Mouse (Mus musculus): Measurements from ENCODE around the gene Slc25a51.

DNA sequence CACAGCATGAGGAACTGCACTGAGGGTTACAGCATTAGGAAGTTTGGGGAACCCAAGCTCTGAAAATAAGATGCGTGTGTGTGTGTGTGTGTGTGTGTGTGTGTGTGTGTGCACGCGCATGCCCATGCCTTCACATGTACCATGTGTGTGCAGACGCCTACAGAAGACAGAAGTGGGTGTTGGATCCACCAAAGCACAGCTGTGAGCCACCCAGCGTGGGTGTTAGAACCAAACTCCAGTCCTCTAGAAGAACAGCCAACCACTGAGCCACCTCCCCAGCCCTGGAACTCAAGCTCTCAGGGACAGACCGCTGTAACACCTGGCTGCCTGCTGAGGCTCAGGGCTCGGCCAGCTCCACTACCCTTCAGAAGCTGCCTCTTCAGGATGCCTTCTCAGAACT, 39.9 kb upstream of the Slc25a51 start:
- TF ChIP-seq KAT2A (conservative IDR thresholded peaks at IDR 0.05; ENCODE audit: low read depth, low read length) (no peak), CTCF (IDR thresholded peaks at IDR 0.05 in 2 of 3, conservative IDR thresholded peaks at IDR 0.05 in 1 of 3; ENCODE audit: control insufficient read depth in 1 of 3, insufficient read depth in 1 of 3, low read depth in 2 of 3, low read length in 3 of 3, poor library complexity in 1 of 3, severe bottlenecking in 1 of 3) (no peak), ETS1 (IDR thresholded peaks at IDR 0.05; ENCODE audit: low read depth, low read length) (no peak), POLR2A (IDR thresholded peaks at IDR 0.05; ENCODE audit: control insufficient read depth in 1 of 2, insufficient read depth in 1 of 2, low read depth in 1 of 2, low read length in 2 of 2, poor library complexity in 1 of 2) (no peak), NRF1 (IDR thresholded peaks at IDR 0.05; ENCODE audit: insufficient read depth, low read depth, low read length, poor library complexity, severe bottlenecking) (no peak), EP300 (IDR thresholded peaks at IDR 0.05; ENCODE audit: low read depth in 1 of 2, low read length in 2 of 2) (no peak), TAL1 (IDR thresholded peaks at IDR 0.05; ENCODE audit: low read length) (no peak), CHD2 (IDR thresholded peaks at IDR 0.05; ENCODE audit: low read length) (no peak), SMC3 (IDR thresholded peaks at IDR 0.05; ENCODE audit: low read depth, low read length) (no peak)

Measured in MEL (cell line).